ENCODE assay signal across 8 mouse cellular contexts in the genomic region with DNA sequence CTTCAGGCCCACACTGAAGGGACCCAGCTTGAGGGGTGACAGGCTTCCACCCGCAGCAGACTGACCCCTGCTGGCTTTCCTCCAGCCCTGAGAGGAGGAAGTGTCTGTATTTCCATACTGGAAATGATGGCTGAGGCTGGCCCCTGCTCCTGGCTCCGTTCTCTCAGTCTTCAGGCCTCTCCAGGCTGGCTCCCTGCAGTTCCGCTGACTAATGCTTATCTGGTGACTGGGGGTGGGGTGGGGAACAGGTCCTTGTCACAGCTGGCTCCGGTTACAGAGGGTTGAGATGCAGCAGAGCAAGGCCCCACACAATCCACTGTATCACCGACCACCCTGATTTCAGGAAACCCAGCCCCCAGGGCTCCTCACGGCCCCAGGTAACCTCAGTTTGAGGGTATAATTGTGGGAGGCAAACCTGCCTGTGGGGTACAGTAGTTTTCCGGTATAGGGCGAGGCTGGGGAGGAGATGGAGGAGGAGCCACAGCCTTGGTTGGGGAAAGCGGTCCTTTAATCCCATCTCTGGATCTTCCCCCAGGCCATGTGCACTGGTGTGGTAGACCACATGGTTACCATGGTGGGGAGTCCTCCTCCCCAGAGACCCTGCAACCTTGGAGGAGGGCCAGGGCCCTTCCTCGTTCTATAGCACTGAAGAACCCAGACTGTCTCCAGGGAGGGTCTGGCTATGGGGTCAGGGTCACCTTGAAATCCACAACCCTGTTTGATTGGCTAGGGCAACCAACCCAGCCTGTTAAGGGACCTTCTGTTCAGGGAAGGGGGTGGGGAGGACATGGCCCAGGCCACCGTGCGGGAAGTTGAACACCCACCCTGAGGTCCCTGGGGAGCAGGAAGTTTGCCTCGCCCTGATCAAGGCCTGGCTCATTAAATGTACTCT.
DNase-seq lines count a peak whose midpoint lies in the region; ATAC-seq lines count a peak whose summit lies in the region.

No protein-coding gene starts in this region.

- H3K9me3 ChIP-seq in liver, embryonic 11.5 days (ENCODE audit: control insufficient read depth, low read length), result no peaks in the 10 kb centered on the region
- H3K9me3 ChIP-seq in neural tube, embryonic 15.5 days (replicated peaks), result no peaks in the 10 kb centered on the region

- 15% methylated on average over 13 of the region's 13 CpGs for WGBS in liver, embryonic 11.5 days
- 41% methylated on average over 13 of the region's 13 CpGs for WGBS in neural tube, embryonic 15.5 days

- H3K4me2 ChIP-seq in liver, embryonic 11.5 days, result peak overlapping the region; percentile 40
- H3K4me2 ChIP-seq in neural tube, embryonic 15.5 days, result no peak overlapping the region

- peak; percentile 85 for ATAC-seq in liver, embryonic 11.5 days (replicated peaks; ENCODE audit: low FRiP score)
- ATAC-seq in neural tube, embryonic 15.5 days (ENCODE audit: low FRiP score), result no peak

- no peaks in the 10 kb centered on the region; the same call in 1 of the 2 replicates for H3K36me3 ChIP-seq in liver, embryonic 11.5 days (ENCODE audit: control insufficient read depth, insufficient read depth, low read length)
- H3K36me3 ChIP-seq in neural tube, embryonic 15.5 days, result no peaks in the 10 kb centered on the region

- H3K27me3 ChIP-seq in liver, embryonic 11.5 days (replicated peaks; ENCODE audit: control insufficient read depth, insufficient read depth, low read length), result no peaks in the 10 kb centered on the region
- no peaks in the 10 kb centered on the region for H3K27me3 ChIP-seq in neural tube, embryonic 15.5 days (replicated peaks)

- 0 out of 2 replicates have a peak overlapping the region, but pooled peaks have one; percentile 33 for H3K27ac ChIP-seq in liver, embryonic 11.5 days (ENCODE audit: low read depth, low read length)
- 0 out of 2 replicates have a peak overlapping the region, but pooled peaks have one; percentile 33 for H3K27ac ChIP-seq in neural tube, embryonic 15.5 days (replicated peaks)

- peak overlapping the region; percentile 8; the same call in 1 of the 2 replicates for H3K9ac ChIP-seq in liver, embryonic 11.5 days (ENCODE audit: low read depth, low read length)
- no peak overlapping the region for H3K9ac ChIP-seq in neural tube, embryonic 15.5 days (replicated peaks)

- H3K4me1 ChIP-seq in liver, embryonic 11.5 days (replicated peaks; ENCODE audit: control insufficient read depth, insufficient read depth, low read length), result peaks cover 48% of the 10 kb centered on the region
- H3K4me1 ChIP-seq in neural tube, embryonic 15.5 days, result peaks cover 64% of the 10 kb centered on the region

- 0 out of 2 replicates have a peak overlapping the region, but pooled peaks have one; percentile 14 for H3K4me3 ChIP-seq in liver, embryonic 11.5 days (ENCODE audit: low read depth, low read length)
- H3K4me3 ChIP-seq in neural tube, embryonic 15.5 days (replicated peaks), result no peak overlapping the region

- intact Hi-C loops in left cerebral cortex, postnatal 36 days (cut with DNase I), result no loop called here
- intact Hi-C loops in left cerebral cortex, postnatal 4 days (cut with DNase I), result no loop called here

- DNase-seq in testis, postnatal 10 days (ENCODE audit: low spot score), result peak; percentile 72
- DNase-seq in testis, postnatal 14 days (ENCODE audit: low spot score), result no peak
- peak; percentile 59 for DNase-seq in embryo, embryonic 10 days (ENCODE audit: low spot score)
- peak; percentile 77 for DNase-seq in heart, postnatal 4 days
- DNase-seq in liver, embryonic 11.5 days (ENCODE audit: low spot score), result peak; percentile 73
- DNase-seq in left cerebral cortex, postnatal 36 days (ENCODE audit: low spot score in 2 of 2), result no peak
- no peak for DNase-seq in left cerebral cortex, postnatal 4 days

Comparison
In these comparisons a context has a peak if more than half of its experiments do, and no peak if none do; other contexts are left out.
1. DNase-seq: peak in testis, postnatal 10 days (single experiment), embryo, embryonic 10 days (single experiment), heart, postnatal 4 days (single experiment) and liver, embryonic 11.5 days (single experiment); none in testis, postnatal 14 days (single experiment), left cerebral cortex, postnatal 36 days (0 of 2) and left cerebral cortex, postnatal 4 days (single experiment).